Mouse (Mus musculus): ENCODE results near the gene Nop9.
A peak's percentile ranks its signal among the peaks of the same experiment; 100 is the strongest.

Gene Nop9

GRCm38 (mm10) chr14:55745180-55745860 lies at the start of gene Nop9, which contains the start of gene Dhrs1:
Nop9 (plus strand) TSS chr14:55745693.
Dhrs1 (minus strand) TSS chr14:55745690.
- peak; percentile 92 for DNase-seq

- DNase-seq: no peak
Measured at GRCm38 (mm10) chr14:55697226-55697625, 48.3 kb upstream of the Nop9 start.

- DNase-seq: no peak
Measured at GRCm38 (mm10) chr14:55701131-55701530, 44.4 kb upstream of the Nop9 start.

- DNase-seq: no peak
Measured at GRCm38 (mm10) chr14:55702761-55703160, 42.7 kb upstream of the Nop9 start.

GRCm38 (mm10) chr14:55706051-55706600 lies 39.4 kb upstream of the Nop9 start:
- DNase-seq: no peak

GRCm38 (mm10) chr14:55707397-55707796 lies 38.1 kb upstream of the Nop9 start:
- no peak for DNase-seq

GRCm38 (mm10) chr14:55709509-55709908 lies 36.0 kb upstream of the Nop9 start:
- DNase-seq: no peak

- DNase-seq: no peak
Measured at GRCm38 (mm10) chr14:55711786-55712185, 33.7 kb upstream of the Nop9 start.

- DNase-seq: peak; percentile 70 to 73
Measured at GRCm38 (mm10) chr14:55713007-55713728, 32.3 kb upstream of the Nop9 start.

GRCm38 (mm10) chr14:55713729-55714122 lies 31.8 kb upstream of the Nop9 start, which contains the start of gene Tgm1:
Tgm1 (minus strand) TSS chr14:55713926.
- DNase-seq: no peak

- DNase-seq: peak; percentile 42 to 49
Measured at GRCm38 (mm10) chr14:55714893-55715292, 30.6 kb upstream of the Nop9 start.

GRCm38 (mm10) chr14:55716271-55716670 lies 29.2 kb upstream of the Nop9 start:
- no peak for DNase-seq

GRCm38 (mm10) chr14:55716884-55717283 lies 28.6 kb upstream of the Nop9 start:
- no peak for DNase-seq

GRCm38 (mm10) chr14:55719737-55720136 lies 25.8 kb upstream of the Nop9 start:
- DNase-seq: no peak

- DNase-seq: no peak
Measured at GRCm38 (mm10) chr14:55720666-55721065, 24.8 kb upstream of the Nop9 start.

GRCm38 (mm10) chr14:55721076-55721475 lies 24.4 kb upstream of the Nop9 start:
- no peak for DNase-seq

- peak; percentile 94 for DNase-seq
Measured at GRCm38 (mm10) chr14:55721700-55722437, 23.6 kb upstream of the Nop9 start, which contains the start of gene Rabggta. Rabggta (minus strand) TSS chr14:55722263.

GRCm38 (mm10) chr14:55722438-55722945 lies 23.0 kb upstream of the Nop9 start:
- DNase-seq: no peak

GRCm38 (mm10) chr14:55723433-55723832 lies 22.1 kb upstream of the Nop9 start:
- DNase-seq: no peak

- peak; percentile 50 to 60 for DNase-seq
Measured at GRCm38 (mm10) chr14:55724411-55724871, 21.1 kb upstream of the Nop9 start.

GRCm38 (mm10) chr14:55726261-55726660 lies 19.2 kb upstream of the Nop9 start:
- DNase-seq: no peak

- no peak for DNase-seq
Measured at GRCm38 (mm10) chr14:55727889-55728685, 17.4 kb upstream of the Nop9 start.
